Mouse (Mus musculus) heart, embryonic 12.5 days (tissue): ENCODE data around the gene Rnft2. TPM values are rescaled to one million over a fixed set of nuclear protein-coding genes. Genes with fewer than 3 reads are reported as not detected.

Experiments
- ATAC-seq: fragments of 200-750 bp; cut with Nextera tagmentation; 2 replicates; pipeline ENCODE4 v1.8.0; 2017; ENCODE audit warnings: moderate TSS enrichment, moderate library complexity; ENCODE audit not compliant: insufficient number of reproducible peaks, low FRiP score
- H3K27ac ChIP-seq: fragments of 300-500 bp; sonication (generic); 2 replicates; pipeline ENCODE4 v1.5.1; 2016; ENCODE audit warnings: mild to moderate bottlenecking, moderate library complexity; ENCODE audit not compliant: poor library complexity, severe bottlenecking
- H3K27me3 ChIP-seq: fragments of 300-500 bp; sonication (generic); replicated peaks from 2 replicates; pipeline ENCODE4 v1.6.1; 2016; ENCODE audit warnings: mild to moderate bottlenecking, moderate library complexity
- H3K36me3 ChIP-seq: fragments of 300-500 bp; sonication (generic); 2 replicates; pipeline ENCODE4 v1.6.1; 2016; ENCODE audit warnings: mild to moderate bottlenecking, moderate library complexity
- H3K4me1 ChIP-seq: fragments of 300-500 bp; sonication (generic); replicated peaks from 2 replicates; pipeline ENCODE4 v1.6.1; 2016; ENCODE audit warnings: mild to moderate bottlenecking
- H3K4me2 ChIP-seq: fragments of 300-500 bp; sonication (generic); 2 replicates; pipeline ENCODE4 v1.6.1; 2016; ENCODE audit warnings: mild to moderate bottlenecking, moderate library complexity
- H3K4me3 ChIP-seq: fragments of 300-500 bp; sonication (generic); 2 replicates; pipeline ENCODE4 v1.5.1; 2016; ENCODE audit warnings: mild to moderate bottlenecking
- H3K9ac ChIP-seq: fragments of 300-500 bp; sonication (generic); 2 replicates; pipeline ENCODE4 v1.6.1; 2016; ENCODE audit warnings: mild to moderate bottlenecking, moderate library complexity
- H3K9me3 ChIP-seq: fragments of 300-500 bp; sonication (generic); replicated peaks from 2 replicates; pipeline ENCODE4 v1.6.1; 2016; ENCODE audit warnings: mild to moderate bottlenecking, moderate library complexity
- WGBS: fragments of 180-500 bp; shearing (Covaris S2); methylation state at CpG from one replicate; pipeline ENCODE4 v1.1.7; 2016; 5-methylcytosine and 5-hydroxymethylcytosine counted together
- polyA plus RNA-seq: library from polyadenylated mRNA; unstranded; fragments of >200 nt; fragmentation: Nextera tagmentation; extraction: Ambion mirVana; gene quantifications from 2 replicates; pipeline ENCODE4 v1.2.1, GENCODE M21; 2016

Gene Rnft2
- polyA plus RNA-seq, 1 experiment from 2014 or later: 2.0 TPM

DNA sequence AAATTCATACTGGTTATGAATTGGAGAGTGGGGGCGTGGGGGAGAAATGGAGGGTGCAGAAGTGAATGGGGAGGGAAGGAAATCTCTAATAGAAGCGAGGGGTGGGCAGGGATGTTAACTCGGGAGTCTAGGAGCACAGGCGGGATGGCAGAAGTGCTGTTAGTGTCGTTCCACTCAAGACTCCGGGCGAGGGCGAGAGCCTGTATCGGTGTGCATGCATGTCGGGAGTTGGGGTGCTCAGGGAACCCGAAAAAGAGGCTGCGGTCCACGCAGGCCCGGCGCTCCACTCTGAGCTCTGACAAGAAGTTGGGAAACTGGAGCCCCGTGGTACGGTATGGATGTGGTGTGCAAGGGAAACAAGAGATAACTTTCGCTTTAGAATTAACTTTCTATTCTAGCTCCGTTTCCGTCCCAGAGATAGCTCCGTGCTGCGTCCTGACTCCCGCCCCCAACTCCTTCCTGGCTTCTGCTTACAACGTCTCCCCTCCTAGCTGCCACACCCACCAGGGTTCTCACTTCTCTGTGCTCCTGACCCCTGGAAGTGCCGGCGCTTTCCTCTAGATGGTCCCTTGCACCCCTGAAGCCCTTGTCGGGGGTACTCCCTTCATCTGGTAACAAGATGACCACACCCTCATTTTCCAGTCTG lies 72.7 kb downstream of the Rnft2 start:
- Histone ChIP-seq H3K27me3 (peaks cover 74% of the 10 kb centered on the region), H3K4me1 (peaks cover 37% of the 10 kb centered on the region), H3K9me3 (peaks cover 6% of the 10 kb centered on the region; the same call in 1 of the 2 replicates), H3K9ac (peak overlapping the region; percentile 38; the same call in 1 of the 2 replicates), H3K27ac (no peak overlapping the region), H3K36me3 (no peaks in the 10 kb centered on the region), H3K4me2 (peak overlapping the region; percentile 86), H3K4me3 (peak overlapping the region; percentile 50)
- no peak for ATAC-seq
- 0% methylated on average over 27 of the region's 27 CpGs for WGBS

DNA sequence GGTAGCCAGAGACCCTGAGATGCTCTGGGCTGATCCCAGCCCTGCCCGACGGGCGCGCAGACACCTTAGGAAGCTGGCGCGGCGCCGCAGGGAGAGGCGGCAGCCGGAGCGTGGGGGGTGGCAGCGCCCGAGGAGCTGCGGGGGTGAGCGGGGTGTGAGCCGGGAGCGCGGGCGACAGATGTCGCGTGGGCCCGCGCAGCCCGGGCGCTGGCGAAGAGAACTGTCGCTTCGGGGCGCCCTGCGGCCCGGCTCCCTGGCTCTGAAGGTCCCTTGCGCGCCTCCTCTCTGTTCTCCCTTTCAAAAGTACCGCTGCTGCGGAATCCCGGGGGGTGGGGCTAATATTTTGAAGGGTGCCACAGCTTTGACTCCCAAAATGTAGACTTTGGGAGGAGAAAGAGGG lies 73.3 kb downstream of the Rnft2 start:
- Histone ChIP-seq H3K27me3 (peaks cover 78% of the 10 kb centered on the region), H3K4me1 (peaks cover 37% of the 10 kb centered on the region), H3K9ac (peak overlapping the region; percentile 38; the same call in 1 of the 2 replicates), H3K27ac (no peak overlapping the region), H3K9me3 (peaks cover 6% of the 10 kb centered on the region; the same call in 1 of the 2 replicates), H3K36me3 (no peaks in the 10 kb centered on the region), H3K4me3 (peak overlapping the region; percentile 50), H3K4me2 (peak overlapping the region; percentile 86)
- no peak for ATAC-seq
- under 1% methylated on average over 36 of the region's 36 CpGs for WGBS

DNA sequence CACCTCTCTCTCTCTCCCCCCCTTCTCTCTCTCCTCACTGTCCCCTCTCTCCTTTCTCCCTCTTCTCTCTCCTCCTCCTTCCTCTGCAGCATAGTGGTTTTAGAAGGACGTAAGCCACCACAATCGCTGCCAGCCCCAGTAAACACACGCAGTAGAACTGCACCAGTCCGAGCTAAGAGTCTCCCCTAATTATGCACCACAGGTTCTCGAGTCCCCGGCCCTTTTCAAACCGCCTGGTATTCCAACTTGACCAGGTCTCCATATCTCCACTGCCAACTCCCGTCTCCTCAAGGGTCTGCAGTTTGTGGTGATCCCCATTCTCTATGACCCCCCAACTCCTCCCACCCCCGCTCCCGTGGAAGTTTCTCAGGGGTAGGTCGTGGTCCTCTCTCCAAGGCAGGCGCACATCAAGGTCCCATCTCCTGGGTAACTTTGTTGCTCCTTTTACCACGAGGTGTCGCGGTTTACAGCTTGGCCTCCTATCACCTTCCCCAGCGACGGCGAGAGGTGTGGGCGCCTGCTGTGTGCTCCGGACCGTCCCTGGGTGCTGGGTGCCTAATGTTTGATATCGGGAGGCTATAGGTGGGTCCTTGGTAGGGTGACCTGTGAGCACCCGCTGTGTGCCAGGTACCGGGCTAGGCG lies 73.9 kb downstream of the Rnft2 start:
- ATAC-seq: no peak
- peak overlapping the region; percentile 86 for H3K4me2 ChIP-seq
- H3K4me3 ChIP-seq: peak overlapping the region; percentile 50
- peaks cover 6% of the 10 kb centered on the region; the same call in 1 of the 2 replicates for H3K9me3 ChIP-seq
- peak overlapping the region; percentile 22; the same call in 1 of the 2 replicates for H3K9ac ChIP-seq
- WGBS: 1% methylated on average over 25 of the region's 25 CpGs
- no peak overlapping the region for H3K27ac ChIP-seq
- no peaks in the 10 kb centered on the region for H3K36me3 ChIP-seq
- peaks cover 37% of the 10 kb centered on the region for H3K4me1 ChIP-seq
- peaks cover 85% of the 10 kb centered on the region for H3K27me3 ChIP-seq

DNA sequence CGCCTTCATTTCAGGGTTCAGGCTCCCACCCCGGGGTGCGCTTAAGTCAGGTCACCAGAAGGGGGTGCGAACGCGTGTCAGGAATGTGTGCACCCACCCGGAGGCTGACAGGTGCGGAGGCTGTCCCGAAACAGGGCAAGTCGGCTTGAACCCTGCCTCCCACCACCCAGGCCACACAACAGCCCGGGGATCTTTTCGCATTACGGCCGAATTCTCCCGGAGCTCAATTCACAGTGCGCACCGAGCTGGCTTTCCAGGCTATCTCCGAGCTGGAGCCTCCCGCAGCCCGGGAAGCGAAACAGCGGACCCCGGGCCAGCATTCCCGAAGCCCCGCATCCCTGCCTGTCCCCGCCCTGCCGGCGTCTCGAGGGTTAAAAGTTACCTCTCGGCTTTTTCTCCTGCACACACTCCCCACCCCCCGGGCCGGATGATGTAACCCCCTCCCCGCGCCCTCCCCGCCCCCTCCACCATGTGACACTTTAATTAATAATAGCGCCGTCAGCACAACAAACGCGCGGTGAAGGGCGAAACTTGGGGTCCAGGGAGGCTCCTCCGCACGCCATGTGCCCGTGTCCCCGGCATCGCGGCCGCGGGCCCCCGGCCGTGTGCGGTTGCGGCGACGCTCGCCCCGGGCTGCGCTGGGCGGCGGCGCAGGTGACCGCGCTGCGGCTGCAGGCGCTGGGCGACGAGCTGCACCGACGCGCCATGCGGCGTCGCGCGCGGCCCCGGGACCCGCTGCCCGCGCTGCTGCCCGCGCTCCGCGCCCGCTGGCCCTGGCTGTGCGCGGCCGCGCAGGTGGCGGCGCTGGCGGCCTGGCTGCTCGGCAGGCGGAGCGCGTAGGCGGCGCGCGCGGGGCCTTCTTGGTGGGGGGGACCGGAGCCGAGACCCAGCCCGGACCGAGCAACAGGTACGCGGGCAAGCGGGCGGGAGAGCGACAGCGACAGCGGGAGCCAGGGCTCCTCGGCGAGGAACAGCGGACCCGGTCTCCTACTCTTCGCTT lies 75.4 kb downstream of the Rnft2 start:
- no peak overlapping the region for H3K27ac ChIP-seq
- peak; percentile 33; the same call in 1 of the 2 replicates for ATAC-seq

DNA sequence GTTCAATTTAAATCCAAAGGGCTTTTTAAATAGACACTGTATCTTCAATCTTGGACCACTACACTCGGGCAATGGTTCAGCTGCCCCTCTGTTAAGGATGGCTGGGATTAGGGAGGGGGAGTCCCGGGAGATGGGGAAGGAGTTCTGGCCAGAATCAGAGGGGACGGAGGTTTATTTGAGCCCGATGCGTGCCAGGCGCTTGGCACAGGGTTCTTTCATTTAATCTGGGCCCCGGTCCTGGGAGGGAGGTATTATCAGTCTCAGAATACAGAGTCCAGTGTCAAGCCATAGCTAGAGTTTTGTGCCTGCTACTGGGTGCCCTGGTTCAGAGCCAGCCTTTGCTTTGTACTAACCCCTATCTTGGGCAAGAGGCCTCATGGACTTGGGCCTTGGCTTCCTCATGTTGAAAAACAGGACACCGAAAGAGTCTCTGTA lies 77.3 kb downstream of the Rnft2 start:
- Histone ChIP-seq H3K27ac (no peak overlapping the region), H3K9me3 (no peaks in the 10 kb centered on the region), H3K4me2 (no peak overlapping the region), H3K36me3 (no peaks in the 10 kb centered on the region), H3K4me1 (peaks cover 26% of the 10 kb centered on the region), H3K27me3 (peaks cover 86% of the 10 kb centered on the region), H3K9ac (no peak overlapping the region), H3K4me3 (no peak overlapping the region)
- ATAC-seq: no peak
- 68% methylated on average over 8 of the region's 8 CpGs for WGBS

More for the DNA sequence above, 75.4 kb downstream of the Rnft2 start:
- Histone ChIP-seq H3K36me3 (no peaks in the 10 kb centered on the region), H3K9ac (peak overlapping the region; percentile 63), H3K4me1 (peaks cover 33% of the 10 kb centered on the region), H3K4me2 (peak overlapping the region; percentile 99), H3K4me3 (peak overlapping the region; percentile 69), H3K27me3 (peaks cover 87% of the 10 kb centered on the region), H3K9me3 (no peaks in the 10 kb centered on the region)
- 9% methylated on average over 112 of the region's 117 CpGs for WGBS

DNA sequence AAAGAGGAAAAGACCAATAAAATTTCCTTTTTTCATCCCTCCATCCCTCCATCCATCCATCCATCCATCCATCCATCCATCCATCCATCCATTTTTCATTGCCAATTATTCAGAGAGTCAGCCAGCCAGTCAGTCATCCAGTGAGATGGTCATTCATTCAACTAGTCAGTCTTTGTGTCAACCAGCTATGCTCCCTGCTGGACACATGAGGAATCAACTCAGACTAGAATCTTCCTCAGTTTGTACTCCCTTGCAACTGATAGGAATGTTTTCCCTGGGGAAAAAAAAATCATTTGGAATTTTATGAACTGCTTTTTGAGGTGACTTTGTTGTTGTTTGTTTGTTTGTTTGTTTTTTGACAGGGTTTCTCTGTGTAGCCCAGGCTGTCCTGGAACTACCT lies 79.5 kb downstream of the Rnft2 start:
- Histone ChIP-seq H3K27ac (no peak overlapping the region), H3K9me3 (no peaks in the 10 kb centered on the region), H3K9ac (no peak overlapping the region), H3K4me2 (no peak overlapping the region), H3K36me3 (no peaks in the 10 kb centered on the region), H3K4me3 (no peak overlapping the region), H3K27me3 (peaks cover 86% of the 10 kb centered on the region), H3K4me1 (peaks cover 12% of the 10 kb centered on the region)
- ATAC-seq: no peak

DNA sequence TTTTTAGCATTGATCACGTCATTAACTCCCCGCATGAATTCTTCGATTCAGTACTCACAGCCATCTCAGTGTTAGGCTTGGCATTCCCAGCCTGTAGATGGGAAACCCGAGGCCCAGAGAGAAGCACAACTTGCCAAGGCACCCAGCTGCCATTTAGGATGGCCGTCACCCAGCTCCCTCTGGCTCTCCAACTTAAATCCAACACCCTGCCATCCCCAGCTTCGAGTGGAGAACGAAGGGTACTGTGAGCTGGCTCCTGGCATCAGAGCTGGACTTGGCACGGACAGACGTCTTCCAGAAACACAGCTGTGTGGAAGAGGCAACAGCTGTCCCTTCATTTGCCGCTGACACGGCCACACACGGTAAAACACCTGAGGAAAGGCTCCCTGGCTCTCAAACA lies 80.3 kb downstream of the Rnft2 start, which contains the start of gene Hrk:
Gene Hrk, plus strand, starts transcription at position 68 of the 400 bp plus-strand sequence.
- no peak for ATAC-seq
- 59% methylated on average over 12 of the region's 12 CpGs for WGBS
- Histone ChIP-seq H3K9ac (no peak within 1 kb of the TSS), H3K4me3 (no peak within 1 kb of the TSS), H3K36me3 (no peaks in the 10 kb centered on the region), H3K27ac (no peak within 1 kb of the TSS), H3K27me3 (peaks cover 86% of the 10 kb centered on the region), H3K4me1 (peaks cover 8% of the 10 kb centered on the region), H3K4me2 (no peak within 1 kb of the TSS), H3K9me3 (no peaks in the 10 kb centered on the region)

DNA sequence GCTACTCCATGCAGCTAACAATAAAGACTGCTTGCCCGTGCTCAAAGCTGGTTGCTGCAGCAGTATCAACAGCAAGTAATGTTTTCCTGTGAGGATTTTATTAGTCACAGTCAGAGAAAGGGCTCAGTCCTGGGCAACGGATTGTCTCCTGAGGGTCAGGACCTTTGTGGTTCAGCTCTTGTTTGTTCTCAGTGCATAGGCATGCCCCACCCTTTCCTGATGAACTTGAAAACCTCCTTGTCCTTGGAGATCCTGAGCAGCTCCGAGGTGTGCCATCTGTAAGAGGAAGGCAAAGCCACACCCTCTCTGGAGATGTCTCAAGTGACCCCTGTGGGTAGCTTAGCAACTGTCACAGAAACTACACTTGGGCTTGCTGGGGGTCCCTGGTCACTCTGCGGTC lies 84.2 kb downstream of the Rnft2 start:
- Histone ChIP-seq H3K4me3 (no peak overlapping the region), H3K9me3 (no peaks in the 10 kb centered on the region), H3K36me3 (no peaks in the 10 kb centered on the region), H3K27ac (no peak overlapping the region), H3K27me3 (peaks cover 52% of the 10 kb centered on the region), H3K4me1 (peaks cover 13% of the 10 kb centered on the region), H3K9ac (no peak overlapping the region), H3K4me2 (no peak overlapping the region)
- ATAC-seq: no peak
- WGBS: 35% methylated on average over 4 of the region's 4 CpGs

DNA sequence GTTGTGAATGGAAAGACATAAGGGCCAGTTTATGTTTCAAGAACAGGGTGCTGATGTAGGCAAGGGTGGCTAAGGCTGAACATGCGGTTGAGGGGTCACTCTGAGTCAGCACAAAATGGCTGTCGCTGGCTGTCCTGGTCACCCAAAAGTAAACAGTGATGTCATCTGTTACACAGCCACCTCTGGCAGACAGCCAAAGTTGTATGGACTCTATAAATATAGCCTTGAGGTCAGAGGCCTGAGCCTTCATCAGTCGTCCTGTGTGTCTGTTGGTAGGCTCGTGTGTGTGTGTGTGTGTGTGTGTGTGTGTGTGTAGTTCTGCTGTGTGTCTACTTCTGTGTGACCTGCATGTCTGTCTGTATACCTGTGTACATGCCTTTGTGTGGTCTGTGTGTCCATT lies 87.9 kb downstream of the Rnft2 start:
- H3K36me3 ChIP-seq: peaks cover 6% of the 10 kb centered on the region
- H3K9ac ChIP-seq: no peak overlapping the region
- H3K4me2 ChIP-seq: no peak overlapping the region
- ATAC-seq: peak; percentile 22; the same call in 1 of the 2 replicates
- H3K9me3 ChIP-seq: no peaks in the 10 kb centered on the region
- H3K27ac ChIP-seq: no peak overlapping the region; the same call in 1 of the 2 replicates
- peaks cover 24% of the 10 kb centered on the region for H3K27me3 ChIP-seq
- H3K4me1 ChIP-seq: peaks cover 34% of the 10 kb centered on the region
- no peak overlapping the region for H3K4me3 ChIP-seq
- WGBS: 21% methylated on average over 4 of the region's 4 CpGs

DNA sequence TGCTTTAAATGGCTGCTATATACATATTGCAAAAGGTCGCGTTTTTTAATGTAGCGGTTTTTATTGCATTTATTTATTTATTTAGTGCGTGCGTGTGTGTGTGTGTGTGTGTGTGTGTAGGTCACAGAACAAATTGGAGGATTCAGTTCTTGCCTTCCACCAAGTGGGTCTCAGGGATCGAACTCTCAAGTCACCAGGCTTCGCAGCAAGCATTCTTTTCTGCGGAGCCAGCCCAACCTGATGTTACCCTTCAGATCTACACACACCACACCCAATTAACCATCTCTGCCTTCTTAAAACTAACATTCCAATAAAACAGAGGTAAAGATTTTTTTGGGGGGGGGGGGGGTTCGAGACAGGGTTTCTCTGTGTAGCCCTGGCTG lies 89.4 kb downstream of the Rnft2 start:
- Histone ChIP-seq H3K27me3 (peaks cover 10% of the 10 kb centered on the region), H3K36me3 (peaks cover 13% of the 10 kb centered on the region), H3K4me3 (peak overlapping the region; percentile 82), H3K4me2 (peak overlapping the region; percentile 92), H3K4me1 (peaks cover 34% of the 10 kb centered on the region), H3K9me3 (no peaks in the 10 kb centered on the region), H3K9ac (peak overlapping the region; percentile 90; the same call in 1 of the 2 replicates), H3K27ac (no peak overlapping the region)
- ATAC-seq: 0 out of 2 replicates have a peak, but pooled peaks have one; percentile 1
- 19% methylated on average over 9 of the region's 9 CpGs for WGBS
